Mouse (Mus musculus) erythroblast, embryonic 14.5 days (primary cell): ENCODE measurements around the gene Lamtor1. TPM values are rescaled to one million over a fixed set of nuclear protein-coding genes. Genes with fewer than 3 reads are reported as not detected.
A peak's percentile ranks its signal among the peaks of the same experiment; 100 is the strongest.

Experiments used
- H3K27me3 ChIP-seq: 2 replicates; pipeline ENCODE4 v1.6.1; 2012; ENCODE audit warnings: inconsistent platforms; ENCODE audit not compliant: control insufficient read depth
- H3K36me3 ChIP-seq: 2 replicates; pipeline ENCODE4 v1.6.1; 2012; ENCODE audit warnings: mild to moderate bottlenecking, inconsistent platforms; ENCODE audit not compliant: control insufficient read depth
- H3K4me1 ChIP-seq: 2 replicates; pipeline ENCODE4 v1.6.1; 2012; ENCODE audit warnings: inconsistent platforms; ENCODE audit not compliant: control insufficient read depth
- H3K4me3 ChIP-seq: replicated peaks from 2 replicates; pipeline ENCODE3; 2012; ENCODE audit warnings: moderate library complexity, mild to moderate bottlenecking, inconsistent platforms
- H3K9me3 ChIP-seq: 2 replicates; pipeline ENCODE4 v1.6.1; 2012; ENCODE audit warnings: low read length, inconsistent platforms, mixed read lengths; ENCODE audit not compliant: control insufficient read depth
- GATA1 ChIP-seq: IDR thresholded peaks from 2 replicates; pipeline ENCODE4 v1.6.1; 2012; ENCODE audit warnings: low read length, inconsistent platforms, mixed read lengths
- TAL1 ChIP-seq: IDR thresholded peaks from 3 replicates; pipeline ENCODE4 v1.6.1; 2012; ENCODE audit warnings: low read length, inconsistent platforms, mixed read lengths
- polyA plus RNA-seq: library from polyadenylated mRNA; stranded (reverse); fragments of >175 nt; gene quantifications from 2 replicates; pipeline ENCODE4 v1.2.3, GENCODE M21; 2012

The Lamtor1 gene
- polyA plus RNA-seq, 1 experiment: 10.4 TPM

DNA sequence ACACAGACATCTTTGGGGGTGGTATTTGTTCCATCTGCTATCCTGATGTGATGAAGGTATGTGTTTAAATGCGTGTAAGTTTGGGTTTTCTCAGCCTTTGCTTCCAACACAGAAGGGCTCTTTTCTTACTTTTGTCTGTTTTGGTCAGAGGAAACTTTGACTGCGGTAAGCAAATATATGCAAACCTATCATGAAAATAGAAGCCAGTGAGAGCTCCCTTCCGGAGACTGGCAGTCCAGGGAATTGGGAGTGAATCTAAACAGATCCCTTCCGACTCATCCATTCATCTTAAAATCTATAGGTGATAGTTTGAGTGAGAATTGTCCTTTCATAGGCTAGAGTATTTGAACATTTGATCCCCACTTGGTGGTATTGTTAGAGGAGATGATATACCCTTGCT is 17.2 kb upstream of the Lamtor1 start:
- no peak for TF ChIP-seq TAL1
- Histone ChIP-seq H3K4me1 (peaks cover 6% of the 10 kb centered on the region), H3K27me3 (peaks cover 7% of the 10 kb centered on the region; the same call in 1 of the 2 replicates), H3K9me3 (no peaks in the 10 kb centered on the region), H3K36me3 (no peaks in the 10 kb centered on the region), H3K4me3 (no peak overlapping the region)

DNA sequence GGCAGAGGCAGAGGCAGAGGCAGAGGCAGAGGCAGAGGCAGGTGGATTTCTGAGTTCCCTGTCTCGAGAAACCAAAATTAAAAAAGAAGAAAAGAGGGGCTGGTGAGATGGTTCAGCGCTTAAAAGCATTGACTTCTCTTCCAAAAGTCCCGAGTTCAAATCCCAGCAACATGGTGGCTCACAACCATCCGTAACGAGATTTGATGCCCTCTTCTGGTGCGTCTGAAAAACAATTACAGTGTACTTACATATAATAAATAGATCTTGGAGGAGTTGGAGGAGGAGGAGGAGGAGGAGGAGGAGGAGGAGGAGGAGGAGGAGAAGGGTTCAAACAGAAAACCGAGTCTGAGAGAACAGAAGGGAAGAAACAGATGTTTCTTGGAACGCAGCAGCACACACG is 10.0 kb upstream of the Lamtor1 start:
- H3K27me3 ChIP-seq: no peaks in the 10 kb centered on the region
- H3K36me3 ChIP-seq: peaks cover 30% of the 10 kb centered on the region
- peak overlapping the region; percentile 90 for H3K4me3 ChIP-seq
- TF ChIP-seq TAL1 (no peak), GATA1 (no peak)
- no peaks in the 10 kb centered on the region for H3K9me3 ChIP-seq
- peaks cover 42% of the 10 kb centered on the region for H3K4me1 ChIP-seq

DNA sequence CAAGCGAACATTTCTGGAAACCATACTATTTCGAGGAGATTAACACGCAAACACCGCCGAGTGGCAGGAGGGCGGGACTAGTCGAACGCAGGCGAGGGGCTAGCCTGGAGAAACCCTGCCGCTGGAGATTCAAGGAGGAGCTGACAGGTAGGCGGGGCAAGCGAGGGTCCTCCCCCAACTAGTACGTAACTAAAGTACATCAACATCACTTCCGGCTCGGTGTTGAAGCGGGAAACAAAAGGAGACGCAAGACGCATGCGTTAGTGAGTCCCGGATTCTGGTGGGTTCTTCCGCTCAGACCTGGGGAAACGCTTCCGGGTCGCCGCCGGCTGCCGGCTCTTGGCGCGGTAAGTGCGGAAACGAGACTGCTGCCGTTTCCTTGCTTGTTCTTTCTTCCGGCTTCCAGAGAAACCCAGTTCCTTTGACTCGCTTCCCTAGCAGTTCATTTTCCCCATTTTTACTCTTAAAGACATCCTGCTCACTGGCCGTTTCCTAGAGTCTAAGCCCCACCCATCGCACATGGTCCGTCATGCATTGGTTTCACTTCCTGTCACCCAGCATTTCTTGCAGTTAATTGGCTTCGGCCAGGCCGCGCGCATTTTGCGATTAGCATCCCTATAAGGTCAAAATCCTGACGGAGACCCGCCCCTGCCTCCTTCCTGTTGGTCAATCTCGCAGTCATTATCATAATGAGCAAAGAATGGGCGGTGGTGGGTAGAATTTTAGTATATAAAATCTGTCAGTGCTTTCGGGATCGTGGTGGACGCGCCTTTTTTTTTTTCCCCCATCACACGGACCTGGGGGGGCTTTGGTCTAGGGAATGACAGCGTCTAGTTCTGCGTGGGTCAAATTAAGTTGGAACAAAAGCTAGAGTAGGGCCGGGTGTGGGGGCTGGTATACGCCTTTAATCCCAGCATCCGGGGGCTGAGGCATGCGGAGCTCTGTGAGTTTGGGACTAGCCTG is 9.3 kb upstream of the Lamtor1 start:
- TF ChIP-seq GATA1: peak; percentile 38; the same call in 1 of the 2 replicates
- no peak for TF ChIP-seq TAL1
- Histone ChIP-seq H3K4me3 (peak overlapping the region; percentile 90), H3K36me3 (peaks cover 37% of the 10 kb centered on the region), H3K4me1 (peaks cover 39% of the 10 kb centered on the region), H3K9me3 (no peaks in the 10 kb centered on the region), H3K27me3 (no peaks in the 10 kb centered on the region)

DNA sequence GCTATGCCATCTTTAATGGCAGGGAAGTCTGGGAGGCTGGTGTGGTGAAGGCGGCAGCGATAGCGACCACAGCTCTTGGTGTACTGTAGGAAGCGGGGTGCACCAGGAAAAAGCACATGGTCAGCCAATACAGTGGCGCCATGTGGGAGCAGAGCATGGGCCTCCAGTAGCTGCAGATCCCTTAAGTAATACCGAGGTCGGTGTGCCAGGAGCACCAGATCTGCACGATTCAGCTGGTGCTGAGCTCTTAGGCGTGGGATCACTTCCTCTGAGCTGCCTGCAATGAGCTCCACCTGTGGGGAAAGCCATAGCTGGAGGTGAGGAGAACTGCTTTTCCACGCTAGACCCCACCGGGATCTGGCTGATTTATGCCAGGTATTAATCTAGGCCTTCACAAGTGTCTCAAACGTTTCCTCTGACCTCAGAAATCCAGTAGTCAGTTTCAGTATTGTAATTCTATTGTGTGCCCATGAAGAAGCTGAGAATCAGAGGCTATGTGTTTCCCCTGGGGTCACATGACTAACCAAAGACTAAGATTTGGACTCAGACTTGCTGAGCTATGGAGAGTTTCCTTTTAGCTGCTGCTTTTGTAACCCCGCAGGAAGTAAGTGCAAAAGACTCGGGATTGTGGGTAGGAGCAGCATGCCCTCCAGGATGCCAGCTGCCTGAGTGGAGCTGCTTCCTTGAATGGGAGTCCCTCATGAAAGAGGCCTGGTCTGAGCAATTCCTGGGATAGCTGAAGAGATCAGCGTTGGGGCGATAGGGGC is 5.2 kb upstream of the Lamtor1 start:
- peaks cover 48% of the 10 kb centered on the region for H3K36me3 ChIP-seq
- H3K4me1 ChIP-seq: peaks cover 35% of the 10 kb centered on the region
- H3K27me3 ChIP-seq: no peaks in the 10 kb centered on the region
- H3K9me3 ChIP-seq: peaks cover 2% of the 10 kb centered on the region; the same call in 1 of the 2 replicates
- TF ChIP-seq TAL1 (no peak), GATA1 (no peak)
- H3K4me3 ChIP-seq: no peak overlapping the region

DNA sequence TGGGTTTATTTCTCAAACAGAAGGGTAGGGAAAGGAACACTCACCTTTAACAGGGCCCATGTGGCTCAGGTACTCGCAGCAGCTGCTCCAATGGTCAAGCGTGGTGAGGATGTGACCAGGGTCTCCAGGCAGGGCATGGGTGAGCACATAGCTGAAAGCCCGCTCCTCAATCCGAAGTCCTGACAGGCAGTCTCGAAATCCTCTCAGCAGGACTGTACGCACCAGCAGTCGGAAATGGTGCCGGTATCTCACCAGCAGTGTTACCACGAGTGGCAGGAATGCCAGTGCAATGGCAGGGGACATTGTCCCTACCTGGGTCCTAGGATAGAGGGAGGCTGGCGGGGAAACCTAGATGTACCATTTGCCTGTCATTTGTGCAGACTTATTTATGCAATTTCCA is 3.7 kb upstream of the Lamtor1 start:
- H3K36me3 ChIP-seq: peaks cover 50% of the 10 kb centered on the region
- TF ChIP-seq GATA1 (no peak), TAL1 (no peak)
- H3K9me3 ChIP-seq: peaks cover 2% of the 10 kb centered on the region; the same call in 1 of the 2 replicates
- H3K27me3 ChIP-seq: no peaks in the 10 kb centered on the region
- no peak overlapping the region for H3K4me3 ChIP-seq
- H3K4me1 ChIP-seq: peaks cover 37% of the 10 kb centered on the region

DNA sequence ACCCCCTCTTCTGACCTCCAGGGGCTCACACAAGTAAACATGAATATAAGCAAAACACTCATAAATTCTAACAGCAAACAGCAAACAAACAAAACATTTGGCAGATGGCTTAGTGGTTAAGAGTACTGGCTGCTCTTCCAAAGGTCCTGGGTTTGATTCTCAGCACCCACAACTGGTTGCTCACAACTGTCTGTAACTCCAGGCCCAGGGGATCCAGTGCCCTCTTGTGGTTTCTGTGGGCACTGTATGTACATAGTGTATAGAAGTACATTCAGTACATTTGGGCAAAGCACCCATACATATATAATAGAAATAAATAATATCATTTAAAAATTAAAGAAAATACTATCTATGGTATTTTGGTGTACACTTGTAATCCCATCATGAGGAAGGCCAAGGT is 2.9 kb upstream of the Lamtor1 start:
- Histone ChIP-seq H3K4me1 (peaks cover 36% of the 10 kb centered on the region), H3K9me3 (peaks cover 2% of the 10 kb centered on the region; the same call in 1 of the 2 replicates), H3K27me3 (no peaks in the 10 kb centered on the region), H3K4me3 (no peak overlapping the region), H3K36me3 (peaks cover 52% of the 10 kb centered on the region)
- TF ChIP-seq GATA1 (no peak), TAL1 (no peak)

DNA sequence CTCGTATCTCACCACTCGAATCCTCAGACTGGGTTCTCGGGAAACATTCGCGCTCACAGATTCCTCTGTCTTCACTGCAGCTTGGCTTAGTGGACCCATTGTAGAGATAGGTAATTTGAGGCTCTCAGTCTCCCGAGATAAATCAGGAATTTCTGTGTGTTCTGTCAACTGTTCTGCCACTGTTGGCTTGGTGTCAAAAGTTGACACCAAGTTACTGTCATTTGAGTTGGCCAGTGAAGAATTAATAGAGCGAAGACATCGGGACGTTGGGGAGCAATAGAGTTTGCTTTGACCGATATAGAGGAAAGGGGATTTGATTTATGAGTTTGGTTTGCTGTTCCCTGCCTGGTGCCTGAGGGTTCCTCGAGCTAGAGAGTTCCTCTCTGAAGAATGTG is 580 bp downstream of the Lamtor1 start, which contains the start of gene Tomt:
TSS of gene Tomt (minus strand) at position 73 of the 395 bp plus-strand sequence.
- no peak for TF ChIP-seq GATA1
- no peak for TF ChIP-seq TAL1
- Histone ChIP-seq H3K27me3 (no peaks in the 10 kb centered on the region), H3K4me3 (peak within 1 kb of the TSS; percentile 93), H3K4me1 (peaks cover 42% of the 10 kb centered on the region), H3K36me3 (peaks cover 53% of the 10 kb centered on the region), H3K9me3 (peaks cover 2% of the 10 kb centered on the region; the same call in 1 of the 2 replicates)

DNA sequence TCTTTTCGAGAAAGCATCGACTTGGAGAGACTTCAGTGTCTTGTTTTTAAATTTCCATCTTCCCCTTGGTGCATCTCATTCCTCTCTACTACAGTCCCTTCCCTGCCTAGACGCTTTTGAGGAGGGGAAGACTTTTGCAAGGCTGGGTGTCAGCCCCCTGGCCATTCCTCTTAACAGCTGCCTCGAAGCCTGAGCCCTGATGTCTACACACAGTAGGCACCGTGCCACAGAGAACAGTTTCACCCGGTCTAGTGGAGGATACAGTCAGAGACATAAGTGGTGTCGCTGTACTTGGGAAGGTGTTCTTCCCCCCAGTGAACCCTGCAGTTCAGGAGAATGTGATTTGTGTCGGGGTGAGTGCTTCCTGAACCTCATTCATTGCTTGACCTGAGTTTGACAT is 992 bp downstream of the Lamtor1 start:
- peak overlapping the region; percentile 93 for H3K4me3 ChIP-seq
- H3K27me3 ChIP-seq: no peaks in the 10 kb centered on the region
- H3K36me3 ChIP-seq: peaks cover 56% of the 10 kb centered on the region
- TF ChIP-seq TAL1 (no peak), GATA1 (no peak)
- H3K9me3 ChIP-seq: peaks cover 2% of the 10 kb centered on the region; the same call in 1 of the 2 replicates
- peaks cover 42% of the 10 kb centered on the region for H3K4me1 ChIP-seq

DNA sequence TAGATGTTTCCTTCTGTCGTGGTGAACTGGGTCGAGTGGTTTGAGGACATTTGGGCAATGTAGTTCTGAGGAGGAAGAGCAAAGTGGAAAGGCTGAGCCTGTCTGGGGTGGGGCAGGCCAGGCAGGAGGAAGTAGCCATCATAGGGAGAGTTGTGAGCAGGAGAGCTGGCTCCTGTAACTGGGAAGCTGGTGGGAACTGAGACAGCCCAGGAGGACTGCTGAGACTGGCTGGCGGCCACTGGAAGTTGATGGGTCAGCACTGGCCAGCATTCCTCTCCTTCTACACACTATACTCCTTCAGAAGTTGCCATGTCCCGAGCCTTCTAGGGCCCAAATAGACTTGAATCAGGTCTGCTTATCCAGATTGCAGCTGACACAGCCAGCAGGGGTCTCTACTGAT is 2.7 kb downstream of the Lamtor1 start:
- H3K9me3 ChIP-seq: no peaks in the 10 kb centered on the region
- peaks cover 61% of the 10 kb centered on the region for H3K36me3 ChIP-seq
- no peaks in the 10 kb centered on the region for H3K27me3 ChIP-seq
- no peak overlapping the region for H3K4me3 ChIP-seq
- peaks cover 42% of the 10 kb centered on the region for H3K4me1 ChIP-seq
- TF ChIP-seq GATA1 (no peak), TAL1 (no peak)
